Mouse (Mus musculus) brain, embryonic 18.5 days (tissue): ENCODE results near the gene Pycr1.
"Not testable (repeated sequence)": the region's sequence is repeated elsewhere in the genome, so short reads cannot be mapped to it uniquely, and the experiment has no call there.

Experiments used
- DNase-seq: peaks from one replicate; pipeline ENCODE4 v3.0.0-alpha.2; 2012; ENCODE audit warnings: low read depth, low spot score

The Pycr1 gene

DNA sequence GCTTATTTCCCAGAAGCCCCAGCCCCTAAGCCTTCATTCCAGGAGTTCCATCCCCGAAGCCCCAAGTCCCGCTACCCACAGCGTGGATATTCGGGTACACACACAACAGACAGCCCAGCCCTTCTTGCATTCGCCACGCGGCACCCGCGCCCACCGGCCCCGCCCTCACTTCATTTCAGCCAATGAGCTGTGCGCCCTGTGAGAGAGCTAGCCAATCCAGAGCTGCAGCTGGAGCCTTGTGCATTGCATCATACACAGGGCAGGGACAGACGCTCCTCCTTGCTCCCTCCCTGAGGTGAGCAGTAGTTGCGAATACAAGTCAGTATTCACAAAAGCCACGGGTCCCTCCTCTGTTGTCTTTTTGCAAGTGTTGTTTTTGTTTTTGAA is at the start of gene Pycr1:
TSS of gene Pycr1 (minus strand) at position 169 of the 387 bp plus-strand sequence.
- DNase-seq = peak; percentile 84

- DNase-seq = no peak
Observed at GRCm38 (mm10) chr11:120692471-120693011, 49.0 kb upstream of the Pycr1 start.

DNA sequence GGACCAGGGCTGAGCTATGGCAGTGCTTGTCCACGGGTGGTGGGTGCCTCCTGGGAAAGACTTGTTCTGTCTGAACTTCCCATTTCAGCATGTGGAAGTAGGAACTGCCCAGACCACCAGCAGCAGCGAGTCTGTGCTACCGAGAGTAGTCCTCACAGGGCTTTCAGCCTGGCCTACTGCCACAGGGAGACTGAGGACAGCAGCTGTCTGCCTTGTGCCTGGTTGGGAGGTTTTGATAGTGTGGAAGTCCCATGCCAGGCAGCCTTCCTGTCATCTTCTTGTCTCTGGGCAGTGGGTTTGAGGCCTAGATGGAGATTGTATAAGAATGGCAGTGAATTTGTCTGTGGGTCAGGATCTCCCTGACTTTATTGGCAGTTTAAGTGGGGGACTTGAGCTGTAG is 45.8 kb upstream of the Pycr1 start:
- DNase-seq = no peak

DNA sequence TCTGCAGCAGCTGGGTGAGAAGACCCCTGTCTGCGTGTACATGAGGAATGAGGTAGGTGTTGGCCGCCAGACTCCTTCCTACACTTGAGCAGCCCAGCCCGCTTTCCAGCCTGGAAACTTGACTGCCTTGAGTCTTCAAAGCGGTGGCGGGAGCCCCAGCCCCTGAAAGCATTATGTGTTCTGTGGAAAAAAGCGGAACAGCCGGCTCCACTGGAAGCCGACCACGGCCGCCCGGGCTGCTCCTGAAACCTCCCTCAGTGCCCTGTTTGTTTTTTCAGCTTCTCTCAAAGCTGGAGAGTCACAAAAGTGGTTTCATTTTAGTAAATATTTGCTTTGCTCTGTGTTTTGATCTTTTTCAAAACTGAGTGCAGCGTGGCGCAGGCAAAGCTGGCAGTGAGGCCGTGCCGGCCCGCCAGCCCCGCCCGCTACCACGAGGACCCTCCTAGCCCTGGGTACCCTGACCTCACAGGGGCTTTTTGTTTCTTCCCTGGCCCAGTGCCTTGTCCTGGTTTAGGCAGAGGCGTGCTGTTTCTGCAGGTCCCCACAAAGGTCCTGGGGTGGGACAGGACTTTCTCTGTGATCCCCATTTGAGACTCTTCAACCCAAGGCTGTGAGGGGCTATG is 43.2 kb upstream of the Pycr1 start:
- DNase-seq = no peak

DNA sequence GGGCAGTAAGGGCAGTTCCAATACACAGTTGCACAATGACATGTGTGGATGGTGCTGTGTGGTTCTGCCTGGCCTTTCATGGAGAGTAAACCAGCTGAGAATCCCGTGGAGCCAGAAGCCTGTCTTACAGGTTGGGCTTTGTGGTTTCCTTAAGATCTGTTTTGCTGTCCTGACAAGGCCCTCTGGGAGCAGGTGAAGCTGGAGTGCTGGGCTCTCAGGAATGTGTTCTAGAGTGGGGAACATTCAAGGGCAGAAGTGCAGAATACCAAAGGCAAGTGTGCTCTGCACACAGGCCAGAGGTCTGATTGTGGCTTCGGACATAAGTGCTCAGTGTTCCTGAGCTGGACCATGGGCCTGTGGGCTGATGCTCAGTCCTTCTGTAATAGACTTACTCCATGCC is 41.1 kb upstream of the Pycr1 start:
- DNase-seq = no peak

DNA sequence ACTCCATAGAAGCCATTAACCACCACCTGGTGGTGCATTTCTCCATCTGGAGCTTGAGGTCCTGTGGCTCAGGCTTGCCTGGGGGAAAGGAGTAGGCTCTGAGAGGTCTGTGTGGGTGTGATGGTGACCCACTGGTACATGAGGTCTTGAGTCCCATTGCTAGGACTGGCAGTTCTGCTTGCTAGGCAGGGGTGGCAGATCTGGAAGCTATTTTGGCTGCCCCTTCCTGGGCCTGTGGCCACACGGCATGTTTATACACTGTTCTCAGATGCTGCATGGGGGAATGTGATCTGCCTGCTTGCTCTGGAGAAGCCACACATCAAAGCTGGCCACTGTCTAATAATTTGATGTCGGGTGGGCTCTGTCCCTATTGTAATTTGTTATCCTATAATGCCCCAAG is 40.5 kb upstream of the Pycr1 start:
- no peak for DNase-seq

DNA sequence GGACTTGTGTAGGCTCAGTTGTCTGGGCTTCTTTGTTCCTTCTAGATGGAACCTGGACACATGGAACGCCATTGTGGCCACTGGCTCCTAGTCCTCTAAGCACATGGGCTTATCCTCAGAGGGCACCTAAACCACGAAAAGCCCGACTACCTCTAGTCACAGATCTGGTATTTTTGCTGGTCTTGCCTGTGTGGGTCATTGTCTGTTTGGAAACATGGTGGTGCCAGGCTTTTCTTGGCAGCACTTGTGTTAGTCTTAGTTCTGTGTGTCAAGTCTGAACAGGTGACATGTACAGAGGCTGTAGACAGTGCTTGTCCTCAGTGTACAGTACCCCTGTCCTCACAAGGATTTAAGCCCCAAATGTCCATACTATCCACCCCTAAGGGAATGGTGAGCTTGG is 40.0 kb upstream of the Pycr1 start:
- DNase-seq = no peak

GRCm38 (mm10) chr11:120682683-120683082 is 39.1 kb upstream of the Pycr1 start:
- no peak for DNase-seq

- no peak for DNase-seq
Observed at GRCm38 (mm10) chr11:120679909-120680308, 36.3 kb upstream of the Pycr1 start.

GRCm38 (mm10) chr11:120676951-120677350 is 33.4 kb upstream of the Pycr1 start:
- no peak for DNase-seq

DNA sequence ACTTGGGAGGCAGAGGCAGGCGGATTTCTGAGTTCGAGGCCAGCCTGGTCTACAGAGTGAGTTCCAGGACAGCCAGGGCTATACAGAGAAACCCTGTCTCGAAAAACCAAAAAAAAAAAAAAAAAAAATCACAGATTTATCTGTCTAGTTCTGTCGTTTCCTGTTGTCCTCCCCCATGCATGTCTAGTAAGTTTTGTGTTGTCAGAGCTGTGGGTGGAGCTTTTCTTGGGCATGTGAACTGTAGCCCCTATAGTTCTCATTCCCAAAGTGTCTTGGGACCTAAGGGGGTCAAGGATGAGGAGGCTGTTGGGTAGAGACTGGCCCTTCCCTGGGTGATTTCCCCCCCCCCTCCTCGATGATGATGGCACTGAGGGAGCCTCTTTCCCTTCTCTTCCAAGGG is 32.3 kb upstream of the Pycr1 start:
- DNase-seq = not testable (repeated sequence)

DNA sequence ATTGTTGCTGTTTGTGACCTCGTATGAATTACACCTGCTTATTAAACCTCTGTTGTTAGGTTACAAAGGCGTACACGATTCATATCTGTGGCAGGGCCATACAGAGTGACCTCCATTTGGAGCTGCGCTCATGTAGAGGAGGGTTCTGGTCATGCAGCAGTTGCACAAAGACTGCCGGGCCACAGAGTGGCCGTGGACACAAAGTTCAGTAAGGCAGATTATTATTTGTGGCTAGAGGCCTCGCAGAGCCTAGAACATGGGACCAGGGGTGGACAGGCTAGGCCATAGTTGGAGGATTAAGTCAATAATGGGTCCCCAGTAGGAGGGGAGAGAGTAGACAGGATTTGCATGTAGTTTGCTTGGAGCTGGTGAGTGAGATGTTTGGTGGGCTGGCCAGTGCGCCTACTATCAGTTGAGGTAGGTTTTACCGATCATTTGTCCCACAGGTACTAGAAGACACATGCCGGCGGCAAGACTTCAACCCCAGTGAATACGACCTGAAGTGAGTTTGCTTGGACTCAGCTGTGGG is 30.1 kb upstream of the Pycr1 start:
- no peak for DNase-seq

DNA sequence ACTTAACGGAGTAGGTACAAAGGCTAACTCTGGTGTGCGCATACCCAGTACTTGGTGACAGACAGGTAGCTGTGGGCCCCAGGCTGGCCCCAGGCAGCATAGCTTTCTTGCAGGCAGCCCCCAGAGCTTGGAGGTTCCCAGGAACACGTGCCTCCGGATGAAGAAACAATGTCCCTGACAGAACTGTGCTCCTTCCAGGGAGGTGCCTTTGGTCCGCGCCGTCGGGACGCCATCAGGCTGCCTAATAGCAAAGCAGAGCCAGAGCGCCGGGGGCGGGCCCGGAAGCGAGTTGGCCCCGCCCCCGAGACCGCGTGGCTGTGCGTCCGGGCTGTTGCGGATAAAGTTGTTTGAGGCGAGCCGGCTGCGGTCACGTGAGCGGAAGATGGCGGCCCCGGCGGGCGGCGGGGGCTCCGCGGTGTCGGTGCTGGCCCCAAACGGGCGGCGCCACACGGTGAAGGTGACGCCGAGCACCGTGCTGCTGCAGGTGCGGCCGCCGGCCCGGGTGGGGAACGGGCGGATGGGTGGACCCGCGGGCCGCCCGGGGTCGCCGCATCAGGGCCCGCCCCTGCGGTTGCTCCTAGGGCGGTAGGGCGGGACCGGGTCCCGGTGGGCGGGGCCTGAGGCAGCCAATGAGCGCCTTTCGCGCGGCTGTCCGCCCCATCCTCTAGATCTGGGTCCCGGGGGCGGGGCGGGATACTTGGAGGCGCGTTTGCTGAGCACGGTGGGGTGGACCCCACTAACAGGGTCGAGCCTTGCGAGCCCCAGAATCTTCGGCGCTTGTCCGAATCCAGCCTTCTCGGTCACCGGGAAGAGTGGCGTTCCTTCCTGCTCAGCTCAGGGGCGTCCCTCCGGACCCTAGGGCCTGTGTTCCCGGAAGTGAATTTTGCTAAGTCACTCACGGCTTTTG is 29.4 kb upstream of the Pycr1 start, which contains the start of gene Aspscr1:
TSS of gene Aspscr1 (plus strand) at position 287 of the 907 bp plus-strand sequence.
- DNase-seq = peak; percentile 85

- DNase-seq = no peak
Observed at GRCm38 (mm10) chr11:120666617-120667016, 23.0 kb upstream of the Pycr1 start.

DNA sequence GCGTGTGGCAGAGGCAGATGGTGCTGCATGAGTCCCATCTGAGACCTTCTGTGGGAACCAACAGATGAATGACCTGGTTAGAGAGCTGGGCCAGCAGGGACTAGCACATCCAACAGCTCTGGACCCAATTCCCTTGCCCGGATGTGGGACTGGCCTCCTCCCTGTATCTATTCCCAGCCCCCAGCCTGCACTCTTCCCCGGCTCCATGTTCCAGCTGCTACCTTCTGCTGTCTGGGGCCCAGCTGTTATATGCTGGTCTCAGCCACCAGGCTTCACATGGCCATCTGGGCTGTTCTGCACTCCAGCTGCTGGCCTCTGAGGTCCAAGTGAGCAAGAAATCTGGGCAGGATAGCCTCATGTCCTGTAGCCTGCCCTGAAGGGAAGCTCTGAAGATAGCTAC is 21.8 kb upstream of the Pycr1 start:
- no peak for DNase-seq

- no peak for DNase-seq
Observed at GRCm38 (mm10) chr11:120663714-120664113, 20.1 kb upstream of the Pycr1 start.

- no peak for DNase-seq
Observed at GRCm38 (mm10) chr11:120662759-120663158, 19.2 kb upstream of the Pycr1 start.

DNA sequence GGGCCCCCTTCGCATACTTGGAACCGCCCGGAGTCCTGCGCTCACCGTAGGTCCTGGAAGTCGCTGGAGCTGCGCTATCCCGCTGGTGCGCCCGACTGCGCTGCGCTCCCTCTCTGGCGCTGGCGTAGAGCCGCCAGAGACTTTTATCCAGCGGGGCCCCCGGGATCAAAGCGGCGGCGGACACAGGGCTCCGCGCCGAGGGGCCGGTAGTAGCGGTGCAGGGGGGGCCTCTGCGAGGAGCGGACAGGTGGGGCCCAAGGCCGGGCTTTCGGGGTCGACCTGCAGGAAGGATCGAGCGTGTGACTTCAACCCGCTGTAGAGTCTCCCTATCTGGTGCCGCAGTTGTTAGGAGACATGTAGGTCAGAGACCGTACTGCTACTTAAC is 17.5 kb upstream of the Pycr1 start, which contains the start of gene Notum:
TSS of gene Notum (minus strand) at position 100 of the 385 bp plus-strand sequence.
- DNase-seq = no peak

GRCm38 (mm10) chr11:120660301-120661075 is 16.9 kb upstream of the Pycr1 start:
- DNase-seq = no peak

DNA sequence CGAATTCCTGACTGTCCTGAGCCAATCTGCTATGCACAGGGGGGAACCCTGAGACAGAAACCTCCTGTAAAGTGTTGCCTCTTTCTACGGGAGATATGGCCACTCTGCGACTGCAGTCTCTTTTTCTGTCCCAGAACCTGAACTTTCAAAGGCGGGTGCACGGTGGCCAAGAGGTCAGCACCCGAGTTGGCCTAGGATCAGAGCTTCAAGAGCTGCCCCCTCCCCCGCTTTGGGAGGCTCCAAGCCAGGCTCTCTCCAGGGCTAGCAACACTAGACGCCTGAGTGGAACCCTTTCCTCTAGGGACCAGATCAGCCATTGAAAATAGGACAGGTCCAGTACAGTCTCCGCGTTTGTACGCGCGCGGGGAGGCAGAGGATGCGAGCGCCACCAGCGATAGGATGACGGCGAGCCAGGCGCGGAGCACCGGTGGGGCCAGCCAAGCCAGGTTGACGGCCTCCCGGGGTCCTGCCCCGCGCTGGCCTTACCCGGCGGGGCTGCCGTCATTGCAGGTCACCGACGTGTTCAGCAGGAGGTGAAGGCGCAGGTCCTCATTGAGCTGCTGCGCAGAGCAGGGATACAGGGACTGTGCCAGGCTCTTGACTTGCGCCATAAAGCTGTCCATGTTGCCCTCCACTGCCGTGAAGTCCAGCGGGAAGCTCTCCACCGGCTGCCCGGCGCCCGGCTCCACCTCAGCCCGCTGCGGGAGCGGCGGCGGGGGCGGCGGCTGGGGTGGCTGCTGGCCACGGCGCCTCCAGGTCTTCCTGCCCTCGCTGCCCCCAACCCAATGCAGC is 16.1 kb upstream of the Pycr1 start:
- no peak for DNase-seq
